Mouse (Mus musculus): Measurements from ENCODE around the gene Gap43.

Gap43 gene

GRCm38 (mm10) chr16:42294056-42294455 is 46.4 kb downstream of the Gap43 start:
- peak; percentile 30 to 49 for DNase-seq

- no peak for DNase-seq
Measured at GRCm38 (mm10) chr16:42291572-42291971, 48.9 kb downstream of the Gap43 start.

- DNase-seq: peak; percentile 30 to 63
Measured at GRCm38 (mm10) chr16:42284005-42284404, 56.4 kb downstream of the Gap43 start.

GRCm38 (mm10) chr16:42277713-42278112 is 62.7 kb downstream of the Gap43 start:
- DNase-seq: no peak

GRCm38 (mm10) chr16:42277268-42277667 is 63.2 kb downstream of the Gap43 start:
- DNase-seq: no peak

GRCm38 (mm10) chr16:42276216-42277141 is 64.0 kb downstream of the Gap43 start:
- DNase-seq: peak; percentile 90 to 94

- DNase-seq: peak; percentile 68 to 69
Measured at GRCm38 (mm10) chr16:42275518-42276215, 64.8 kb downstream of the Gap43 start.

GRCm38 (mm10) chr16:42271213-42271612 is 69.2 kb downstream of the Gap43 start:
- no peak for DNase-seq

GRCm38 (mm10) chr16:42269587-42269967 is 70.9 kb downstream of the Gap43 start:
- DNase-seq: no peak

- peak; percentile 56 to 64 for DNase-seq
Measured at GRCm38 (mm10) chr16:42268843-42269586, 71.4 kb downstream of the Gap43 start.

- DNase-seq: no peak
Measured at GRCm38 (mm10) chr16:42265185-42265584, 75.3 kb downstream of the Gap43 start.

- no peak for DNase-seq
Measured at GRCm38 (mm10) chr16:42262935-42263542, 77.4 kb downstream of the Gap43 start.

- DNase-seq: peak; percentile 85 to 92
Measured at GRCm38 (mm10) chr16:42255693-42256092, 84.8 kb downstream of the Gap43 start.

GRCm38 (mm10) chr16:42255222-42255621 is 85.2 kb downstream of the Gap43 start:
- no peak for DNase-seq

GRCm38 (mm10) chr16:42252252-42252651 is 88.2 kb downstream of the Gap43 start:
- no peak for DNase-seq

GRCm38 (mm10) chr16:42244121-42244520 is 96.3 kb downstream of the Gap43 start:
- peak; percentile 25 to 66 for DNase-seq

GRCm38 (mm10) chr16:42231306-42231705 is 109.1 kb downstream of the Gap43 start:
- DNase-seq: no peak

Data from cerebellum, postnatal 14 days (tissue).